In the genomic region with DNA sequence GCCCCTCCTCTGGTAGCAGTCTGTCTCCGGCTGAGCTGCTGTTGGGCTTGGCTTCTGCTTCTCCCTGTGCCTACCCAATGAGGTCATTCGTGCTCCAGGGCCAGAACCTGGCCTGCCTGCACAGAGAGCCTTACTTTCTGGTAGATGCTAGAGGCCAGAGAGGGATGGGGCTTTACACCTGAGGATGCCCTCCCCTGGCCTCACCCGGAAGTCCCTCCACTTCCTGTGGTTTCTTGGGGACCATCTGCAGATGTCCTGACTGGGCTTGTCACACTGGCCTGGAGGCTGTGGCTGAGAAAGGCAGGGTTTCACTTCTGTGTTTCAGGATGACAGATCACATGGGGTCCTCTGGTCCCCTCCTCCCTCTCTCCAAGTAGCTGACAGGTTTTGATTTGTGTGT, we compare ENCODE assay signal across 15 mouse cellular contexts. TPM values are rescaled to one million over a fixed set of nuclear protein-coding genes. Genes with fewer than 3 reads are reported as not detected.
DNase-seq lines count a peak whose midpoint lies in the region.
"Had no signal": no experiment of that assay in that cellular context is flagged by ENCODE, and none has a peak within 500 bp of the region (broad histone marks: within the 10 kb centered on the region; RNA-seq: fewer than 3 reads in every experiment).

No protein-coding gene starts in this region.

- H3K9me3 ChIP-seq in megakaryocyte, embryonic 14.5 days = no peaks in the 10 kb centered on the region
- H3K9me3 ChIP-seq: forebrain, embryonic 10.5 days; lung, embryonic 15.5 days had no signal

- H3K36me3 ChIP-seq in megakaryocyte, embryonic 14.5 days (replicated peaks; ENCODE audit: low read length) = no peaks in the 10 kb centered on the region
- H3K36me3 ChIP-seq in splenic B cell, adult 2 months (ENCODE audit: control insufficient read depth, insufficient read depth, low read length, poor library complexity, severe bottlenecking) = peaks cover 12% of the 10 kb centered on the region

- DNase-seq in heart, adult 18-20 months = peak; percentile 36 to 78
- DNase-seq in heart, postnatal 4 days = no peak
- peak; percentile 21 to 56 for DNase-seq in thymus, adult 18-20 months
- no peak for DNase-seq in thymus, postnatal 36 days
- DNase-seq in splenic B cell, adult 2 months (ENCODE audit: low read depth, low spot score) = peak; percentile 92
- no peak for DNase-seq in cerebellum, postnatal 4 days (ENCODE audit: low spot score in 2 of 2)
- DNase-seq in testis, postnatal 14 days (ENCODE audit: low spot score) = no peak
- DNase-seq: adrenal gland, postnatal 25 days; gastrocnemius, postnatal 36 days; kidney, postnatal 4 days; retina, postnatal 1 day had no signal

- H3K27me3 ChIP-seq in megakaryocyte, embryonic 14.5 days (replicated peaks) = peaks cover 75% of the 10 kb centered on the region
- no peaks in the 10 kb centered on the region for H3K27me3 ChIP-seq in splenic B cell, adult 2 months (ENCODE audit: control insufficient read depth, insufficient read depth, low read length, poor library complexity, severe bottlenecking)
- H3K27me3 ChIP-seq: lung, embryonic 15.5 days had no signal

- peak overlapping the region; percentile 23 for H3K4me3 ChIP-seq in megakaryocyte, embryonic 14.5 days (replicated peaks)
- H3K4me3 ChIP-seq: forebrain, embryonic 10.5 days; lung, embryonic 15.5 days had no signal

- H3K4me1 ChIP-seq in megakaryocyte, embryonic 14.5 days = peaks cover 30% of the 10 kb centered on the region

RNA-seq across cellular contexts. Expression of gene Prr5, which starts 16.0 kb away (rescaled TPM):
- total RNA-seq in heart, adult 18-20 months (2021) = 1 to 10 TPM; 4.3 to 6.2 TPM
- 10 to 100 TPM; 11.6 to 12.3 TPM for total RNA-seq in heart, postnatal 4 days (2021)
- 6.3 and 8.8 TPM in 2 replicates for polyA plus RNA-seq in megakaryocyte, embryonic 14.5 days (2012; ENCODE audit: insufficient read depth, low replicate concordance)

RNA-seq across cellular contexts. Expression of gene Arhgap8, which starts 34.4 kb away (rescaled TPM):
- 1 to 10 TPM; 1.4 TPM for total RNA-seq in heart, adult 18-20 months (2021)
- total RNA-seq in heart, postnatal 4 days (2021) = 1 to 10 TPM; 3.8 to 4.0 TPM
- polyA plus RNA-seq in megakaryocyte, embryonic 14.5 days (2012; ENCODE audit: insufficient read depth, low replicate concordance) = 0.91 TPM in 1 of 2 replicates, not detected in the other
- polyA plus RNA-seq: C2C12 had no signal

Comparison
In these comparisons a context has a peak if more than half of its experiments do, and no peak if none do; other contexts are left out.
1. DNase-seq: peak in heart, adult 18-20 months (2 of 2), thymus, adult 18-20 months (2 of 2) and splenic B cell, adult 2 months (single experiment); none in heart, postnatal 4 days (single experiment), thymus, postnatal 36 days (0 of 2), cerebellum, postnatal 4 days (0 of 2) and testis, postnatal 14 days (single experiment).